Mouse (Mus musculus): ENCODE measurements at regions not wholly inside any gene's neighbourhood (a gene's known extent, or its start where the extent isn't known, plus 50 kb on each side); places are given as distances from the start of the nearest gene placed in this dataset.

DNA sequence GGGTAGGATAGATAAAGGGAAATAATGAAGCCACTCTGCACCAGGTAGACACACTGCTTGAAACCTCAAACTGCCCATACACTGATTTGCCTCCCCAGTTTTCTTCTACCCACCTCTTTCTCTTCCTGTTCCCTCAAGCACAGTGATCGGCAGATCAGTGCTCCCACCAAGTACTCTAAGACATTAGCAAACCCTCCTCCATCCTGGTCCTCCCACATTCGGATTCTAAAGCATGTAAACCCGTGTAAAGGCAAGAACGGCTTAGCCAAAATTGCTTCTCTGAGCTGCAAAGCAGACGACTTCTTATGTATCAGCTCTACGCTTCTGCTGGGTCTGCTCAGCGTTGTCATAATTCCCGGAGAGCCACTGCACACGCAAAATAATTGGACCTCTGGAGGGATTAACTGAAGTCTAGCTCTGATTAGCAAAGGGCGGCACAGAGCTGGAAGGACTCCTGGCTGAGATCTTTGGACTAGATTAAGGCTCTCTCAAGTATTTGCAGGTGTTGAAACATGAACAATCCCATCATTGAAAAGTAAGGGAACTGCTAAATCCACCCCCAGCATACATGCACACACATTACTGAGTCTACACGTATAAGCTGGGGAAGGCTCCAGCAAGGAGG, 67.2 kb downstream of the Mtx3 start:
- Histone ChIP-seq H3K4me1 (peaks cover 4% of the 10 kb centered on the region; the same call in 1 of the 2 replicates), H3K4me2 (no peak overlapping the region), H3K27ac (no peak overlapping the region), H3K9me3 (no peaks in the 10 kb centered on the region), H3K27me3 (no peaks in the 10 kb centered on the region), H3K36me3 (no peaks in the 10 kb centered on the region), H3K4me3 (no peak overlapping the region), H3K9ac (no peak overlapping the region)
- ATAC-seq (ENCODE audit: insufficient number of reproducible peaks, insufficient read depth, low FRiP score, low TSS enrichment, low read depth) = no peak
- 53% methylated on average over 11 of the region's 11 CpGs for WGBS

DNA sequence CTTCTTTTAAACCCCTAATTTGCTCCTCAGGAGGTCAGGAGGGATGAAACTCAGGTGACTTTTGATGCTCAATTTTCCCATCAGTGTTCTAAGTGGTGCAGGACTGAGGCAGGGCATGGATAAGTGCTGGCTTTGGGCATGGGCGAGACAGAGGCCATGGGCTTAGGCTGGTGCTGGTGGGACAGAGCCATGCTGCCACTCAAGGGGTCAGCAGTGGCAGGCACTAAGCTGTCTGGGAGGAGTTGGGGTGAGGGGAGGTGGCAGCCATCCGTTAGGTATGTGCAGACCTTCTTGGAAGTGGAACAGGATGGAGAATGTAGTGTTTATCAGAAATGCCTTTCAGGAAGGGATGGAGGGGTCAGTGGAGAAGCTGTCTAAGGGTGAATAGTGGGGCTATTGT, 68.1 kb downstream of the Mtx3 start:
- no peak for ATAC-seq (ENCODE audit: insufficient number of reproducible peaks, insufficient read depth, low FRiP score, low TSS enrichment, low read depth)

GRCm38 (mm10) chr13:92914631-92915030, 70.1 kb downstream of the Mtx3 start:
- no peak overlapping the region for H3K27ac ChIP-seq
- WGBS = 86% methylated on average over 3 of the region's 3 CpGs
- H3K9me3 ChIP-seq = no peaks in the 10 kb centered on the region; the same call in 1 of the 2 replicates
- no peak overlapping the region for H3K4me2 ChIP-seq
- H3K4me1 ChIP-seq = peaks cover 4% of the 10 kb centered on the region; the same call in 1 of the 2 replicates
- ATAC-seq (ENCODE audit: insufficient number of reproducible peaks, insufficient read depth, low FRiP score, low TSS enrichment, low read depth) = no peak
- no peak overlapping the region for H3K9ac ChIP-seq
- no peak overlapping the region for H3K4me3 ChIP-seq
- no peaks in the 10 kb centered on the region for H3K27me3 ChIP-seq
- no peaks in the 10 kb centered on the region for H3K36me3 ChIP-seq

More for the DNA sequence above, 68.1 kb downstream of the Mtx3 start:
- H3K27ac ChIP-seq = no peak overlapping the region
- peaks cover 4% of the 10 kb centered on the region; the same call in 1 of the 2 replicates for H3K4me1 ChIP-seq
- H3K9ac ChIP-seq = no peak overlapping the region
- no peaks in the 10 kb centered on the region; the same call in 1 of the 2 replicates for H3K9me3 ChIP-seq
- H3K27me3 ChIP-seq = no peaks in the 10 kb centered on the region
- no peaks in the 10 kb centered on the region for H3K36me3 ChIP-seq
- WGBS = 61% methylated on average over 2 of the region's 2 CpGs
- no peak overlapping the region for H3K4me3 ChIP-seq
- H3K4me2 ChIP-seq = no peak overlapping the region

- Histone ChIP-seq H3K27ac (no peak overlapping the region), H3K27me3 (no peaks in the 10 kb centered on the region), H3K4me3 (no peak overlapping the region), H3K9ac (no peak overlapping the region), H3K4me1 (peaks cover 4% of the 10 kb centered on the region; the same call in 1 of the 2 replicates), H3K4me2 (no peak overlapping the region), H3K36me3 (no peaks in the 10 kb centered on the region), H3K9me3 (no peaks in the 10 kb centered on the region; the same call in 1 of the 2 replicates)
- 57% methylated on average over 2 of the region's 2 CpGs for WGBS
- ATAC-seq (ENCODE audit: insufficient number of reproducible peaks, insufficient read depth, low FRiP score, low TSS enrichment, low read depth) = no peak
Observed at GRCm38 (mm10) chr13:92915221-92915839, 70.8 kb downstream of the Mtx3 start.

DNA sequence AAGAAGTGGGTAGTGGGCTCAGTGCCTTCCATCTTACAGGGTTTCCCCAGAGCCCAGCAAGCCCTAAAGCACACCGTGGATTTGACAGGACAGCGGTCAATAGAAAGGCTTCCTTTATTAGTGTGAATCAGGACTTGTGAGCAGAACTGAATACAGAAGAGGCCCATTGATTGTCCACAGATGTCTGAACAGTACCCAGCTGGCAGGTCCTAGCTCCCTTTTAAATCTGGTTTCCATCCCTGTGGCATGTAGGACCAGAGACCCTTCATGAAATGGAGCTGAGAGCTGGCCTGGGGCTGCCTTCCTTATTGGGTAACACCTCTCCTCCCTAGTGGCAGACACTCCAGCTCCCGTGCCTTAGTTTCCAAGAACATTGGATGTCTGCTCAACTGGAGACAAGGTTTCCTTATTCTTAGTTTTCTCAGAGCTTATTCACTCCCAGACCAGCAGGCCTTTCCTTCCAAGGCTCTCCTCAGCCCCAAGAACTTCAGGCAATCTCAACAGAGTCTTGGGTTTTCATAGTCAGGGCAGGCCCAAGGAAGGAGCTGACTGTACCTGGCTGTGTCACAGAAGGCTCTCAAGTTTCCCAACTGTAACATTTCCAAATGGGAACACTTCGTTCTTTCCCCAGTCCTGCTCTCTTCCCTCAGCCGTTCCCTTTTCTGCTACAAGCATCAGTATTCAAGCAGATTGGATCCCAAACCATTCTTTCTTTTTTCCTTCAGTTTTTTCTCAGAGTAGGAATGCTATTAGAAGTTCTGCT, 71.6 kb downstream of the Mtx3 start:
- H3K9ac ChIP-seq = no peak overlapping the region
- 78% methylated on average over 5 of the region's 5 CpGs for WGBS
- ATAC-seq (ENCODE audit: insufficient number of reproducible peaks, insufficient read depth, low FRiP score, low TSS enrichment, low read depth) = no peak

GRCm38 (mm10) chr13:92919882-92920281, 75.3 kb downstream of the Mtx3 start:
- no peak for ATAC-seq (ENCODE audit: insufficient number of reproducible peaks, insufficient read depth, low FRiP score, low TSS enrichment, low read depth)
- Histone ChIP-seq H3K27ac (no peak overlapping the region), H3K4me3 (no peak overlapping the region)

More for the DNA sequence above, 71.6 kb downstream of the Mtx3 start:
- Histone ChIP-seq H3K4me3 (no peak overlapping the region), H3K27me3 (no peaks in the 10 kb centered on the region), H3K9me3 (no peaks in the 10 kb centered on the region; the same call in 1 of the 2 replicates), H3K36me3 (no peaks in the 10 kb centered on the region), H3K4me2 (no peak overlapping the region), H3K27ac (no peak overlapping the region), H3K4me1 (peaks cover 4% of the 10 kb centered on the region; the same call in 1 of the 2 replicates)

GRCm38 (mm10) chr13:92921936-92922335, 77.4 kb downstream of the Mtx3 start:
- no peak overlapping the region for H3K4me3 ChIP-seq
- H3K27ac ChIP-seq = no peak overlapping the region
- H3K4me2 ChIP-seq = no peak overlapping the region
- WGBS = 87% methylated on average over 3 of the region's 3 CpGs
- no peaks in the 10 kb centered on the region for H3K4me1 ChIP-seq
- ATAC-seq (ENCODE audit: insufficient number of reproducible peaks, insufficient read depth, low FRiP score, low TSS enrichment, low read depth) = no peak
- no peak overlapping the region for H3K9ac ChIP-seq
- H3K36me3 ChIP-seq = no peaks in the 10 kb centered on the region
- H3K27me3 ChIP-seq = no peaks in the 10 kb centered on the region
- no peaks in the 10 kb centered on the region; the same call in 1 of the 2 replicates for H3K9me3 ChIP-seq

More at GRCm38 (mm10) chr13:92919882-92920281, 75.3 kb downstream of the Mtx3 start:
- Histone ChIP-seq H3K36me3 (no peaks in the 10 kb centered on the region), H3K27me3 (no peaks in the 10 kb centered on the region), H3K4me1 (no peaks in the 10 kb centered on the region), H3K4me2 (no peak overlapping the region), H3K9me3 (no peaks in the 10 kb centered on the region; the same call in 1 of the 2 replicates), H3K9ac (no peak overlapping the region)
- 84% methylated on average over 2 of the region's 2 CpGs for WGBS

- H3K4me2 ChIP-seq = no peak overlapping the region
- H3K9ac ChIP-seq = no peak overlapping the region
- H3K9me3 ChIP-seq = no peaks in the 10 kb centered on the region
- no peak overlapping the region for H3K27ac ChIP-seq
- H3K4me1 ChIP-seq = no peaks in the 10 kb centered on the region
- no peak overlapping the region for H3K4me3 ChIP-seq
- no peak for ATAC-seq (ENCODE audit: insufficient number of reproducible peaks, insufficient read depth, low FRiP score, low TSS enrichment, low read depth)
- H3K27me3 ChIP-seq = no peaks in the 10 kb centered on the region
- WGBS = 68% methylated on average over 2 of the region's 2 CpGs
- no peaks in the 10 kb centered on the region for H3K36me3 ChIP-seq
Observed at GRCm38 (mm10) chr13:92923496-92923895, 78.9 kb downstream of the Mtx3 start.

GRCm38 (mm10) chr13:92924021-92924420, 79.5 kb downstream of the Mtx3 start:
- H3K9me3 ChIP-seq = no peaks in the 10 kb centered on the region
- no peaks in the 10 kb centered on the region for H3K36me3 ChIP-seq
- H3K4me2 ChIP-seq = no peak overlapping the region
- H3K27ac ChIP-seq = no peak overlapping the region
- H3K4me3 ChIP-seq = no peak overlapping the region
- no peaks in the 10 kb centered on the region for H3K27me3 ChIP-seq
- H3K9ac ChIP-seq = no peak overlapping the region
- no peak for ATAC-seq (ENCODE audit: insufficient number of reproducible peaks, insufficient read depth, low FRiP score, low TSS enrichment, low read depth)
- no peaks in the 10 kb centered on the region for H3K4me1 ChIP-seq
- WGBS = 63% methylated on average over 3 of the region's 3 CpGs

DNA sequence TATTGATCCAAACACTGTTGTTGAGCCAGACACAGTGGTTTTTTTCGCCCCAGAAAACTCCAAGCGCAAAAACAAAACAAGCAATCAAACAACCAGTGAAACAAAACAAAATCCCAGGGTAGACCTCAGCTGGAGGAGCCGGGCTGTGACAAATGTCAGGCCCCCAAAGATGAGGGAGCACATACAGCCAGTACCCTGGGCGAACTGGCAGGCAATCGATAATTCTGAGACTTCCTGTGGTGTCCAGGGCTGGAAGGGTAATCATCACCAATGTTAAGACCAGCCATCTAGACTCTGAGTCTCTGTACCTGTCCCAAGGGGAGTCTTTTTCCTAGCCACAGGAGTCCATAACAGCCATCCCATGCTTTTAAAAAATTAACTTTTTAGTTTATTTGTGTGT, 80.6 kb downstream of the Mtx3 start:
- H3K27me3 ChIP-seq = no peaks in the 10 kb centered on the region
- 86% methylated on average over 5 of the region's 5 CpGs for WGBS
- no peaks in the 10 kb centered on the region for H3K4me1 ChIP-seq
- ATAC-seq (ENCODE audit: insufficient number of reproducible peaks, insufficient read depth, low FRiP score, low TSS enrichment, low read depth) = no peak
- H3K9ac ChIP-seq = no peak overlapping the region
- no peak overlapping the region for H3K4me2 ChIP-seq
- H3K27ac ChIP-seq = no peak overlapping the region
- H3K4me3 ChIP-seq = no peak overlapping the region
- no peaks in the 10 kb centered on the region for H3K9me3 ChIP-seq
- no peaks in the 10 kb centered on the region for H3K36me3 ChIP-seq

- Histone ChIP-seq H3K36me3 (no peaks in the 10 kb centered on the region), H3K27ac (no peak overlapping the region), H3K4me1 (no peaks in the 10 kb centered on the region; the same call in 1 of the 2 replicates), H3K4me2 (no peak overlapping the region), H3K4me3 (no peak overlapping the region), H3K9ac (no peak overlapping the region), H3K9me3 (no peaks in the 10 kb centered on the region), H3K27me3 (no peaks in the 10 kb centered on the region)
- no peak for ATAC-seq (ENCODE audit: insufficient number of reproducible peaks, insufficient read depth, low FRiP score, low TSS enrichment, low read depth)
- 63% methylated on average over 1 of the region's 1 CpGs for WGBS
Observed at GRCm38 (mm10) chr13:92928551-92928950, 84.0 kb downstream of the Mtx3 start.

Data from embryonic facial prominence, embryonic 13.5 days (tissue).